ENCODE assay signal across 32 mouse cellular contexts in genomic region chr12:106284814-106285213, GRCm38 (mm10).
A peak's percentile ranks its signal among the peaks of the same experiment; 100 is the strongest.
DNase-seq lines count a peak whose midpoint lies in the region; ATAC-seq and TF ChIP-seq lines count a peak whose summit lies in the region.
"Had no signal": no experiment of that assay in that cellular context is flagged by ENCODE, and none has a peak within 500 bp of the region (broad histone marks: within the 10 kb centered on the region; RNA-seq: fewer than 3 reads in every experiment).

No protein-coding gene starts in this region.

- H3K4me3 ChIP-seq in megakaryocyte, embryonic 14.5 days (replicated peaks): peak overlapping the region; percentile 29
- no peak overlapping the region for H3K4me3 ChIP-seq in olfactory bulb, adult 2 months (ENCODE audit: insufficient read depth, low read depth, low read length)
- no peak overlapping the region for H3K4me3 ChIP-seq in midbrain, embryonic 15.5 days
- H3K4me3 ChIP-seq: embryonic facial prominence, embryonic 10.5 days; embryonic facial prominence, embryonic 13.5 days; erythroblast, embryonic 14.5 days; forebrain, embryonic 12.5 days; forebrain, embryonic 15.5 days; heart, adult 2 months; heart, embryonic 10.5 days; heart, embryonic 13.5 days had no signal

- peaks cover 84% of the 10 kb centered on the region for H3K9me3 ChIP-seq in megakaryocyte, embryonic 14.5 days
- H3K9me3 ChIP-seq in midbrain, embryonic 15.5 days: no peaks in the 10 kb centered on the region
- H3K9me3 ChIP-seq: embryonic facial prominence, embryonic 10.5 days; forebrain, embryonic 12.5 days; forebrain, embryonic 15.5 days; heart, embryonic 10.5 days had no signal

- no peak overlapping the region for H3K9ac ChIP-seq in midbrain, embryonic 15.5 days
- H3K9ac ChIP-seq: embryonic facial prominence, embryonic 13.5 days; forebrain, embryonic 12.5 days; forebrain, embryonic 15.5 days; heart, embryonic 13.5 days; hindbrain, embryonic 14.5 days had no signal

- no peaks in the 10 kb centered on the region for H3K27me3 ChIP-seq in megakaryocyte, embryonic 14.5 days (replicated peaks)
- no peaks in the 10 kb centered on the region for H3K27me3 ChIP-seq in midbrain, embryonic 15.5 days (replicated peaks)
- H3K27me3 ChIP-seq: CH12.LX; embryonic facial prominence, embryonic 13.5 days; forebrain, embryonic 12.5 days; forebrain, embryonic 15.5 days; heart, embryonic 13.5 days; Patski had no signal

- H3K4me1 ChIP-seq in megakaryocyte, embryonic 14.5 days: no peaks in the 10 kb centered on the region
- peaks cover 21% of the 10 kb centered on the region for H3K4me1 ChIP-seq in olfactory bulb, adult 2 months (ENCODE audit: control insufficient read depth, insufficient read depth, low read length)
- H3K4me1 ChIP-seq in midbrain, embryonic 15.5 days: no peaks in the 10 kb centered on the region
- H3K4me1 ChIP-seq: embryonic facial prominence, embryonic 10.5 days; embryonic facial prominence, embryonic 13.5 days; forebrain, embryonic 12.5 days; heart, embryonic 10.5 days; heart, embryonic 13.5 days had no signal

- TF ChIP-seq POLR2A in olfactory bulb, adult 2 months (IDR thresholded peaks at IDR 0.05; ENCODE audit: insufficient read depth, low read depth, low read length): no peak

- peak overlapping the region; percentile 38 for H3K27ac ChIP-seq in olfactory bulb, adult 2 months (ENCODE audit: insufficient read depth, low read depth, low read length)
- H3K27ac ChIP-seq in midbrain, embryonic 15.5 days: no peak overlapping the region
- H3K27ac ChIP-seq: embryonic facial prominence, embryonic 10.5 days; embryonic facial prominence, embryonic 13.5 days; forebrain, embryonic 12.5 days; forebrain, embryonic 15.5 days; heart, adult 2 months; heart, embryonic 10.5 days; heart, embryonic 13.5 days; hindbrain, embryonic 14.5 days; hindbrain, postnatal 0 days had no signal

- WGBS in olfactory bulb, adult 2 months: 47% methylated on average over 8 of the region's 8 CpGs
- WGBS in midbrain, embryonic 15.5 days: 87% methylated on average over 8 of the region's 8 CpGs

- DNase-seq in frontal cortex, postnatal 10 days (ENCODE audit: low spot score in 2 of 2): no peak
- peak; percentile 25 for DNase-seq in layer of hippocampus, adult 11-12 months (ENCODE audit: low spot score)
- no peak for DNase-seq in layer of hippocampus, postnatal 10 days (ENCODE audit: low spot score in 2 of 2)
- DNase-seq: adrenal gland, postnatal 14 days; B cell, adult 2 months; cerebellum, adult 11-12 months; cerebellum, adult 8-10 months; cerebellum, postnatal 10 days; cerebellum, postnatal 36 days; embryo, embryonic 11 days; gastrocnemius, postnatal 10 days; gastrocnemius, postnatal 36 days; heart, adult 2 months; heart, postnatal 14 days; heart, postnatal 4 days had no signal

- ATAC-seq in frontal cortex, adult (ENCODE audit: low TSS enrichment): peak; percentile 64; the same call in 1 of the 2 replicates
- ATAC-seq in megakaryocyte, adult 5-6 weeks (ENCODE audit: poor library complexity, severe bottlenecking): no peak
- ATAC-seq in midbrain, embryonic 15.5 days (replicated peaks): no peak
- ATAC-seq: forebrain, embryonic 15.5 days; hindbrain, postnatal 0 days; Patski had no signal

- no peak for TF ChIP-seq CTCF in olfactory bulb, adult 2 months (IDR thresholded peaks at IDR 0.05; ENCODE audit: insufficient read depth, low read depth, low read length)

- no peaks in the 10 kb centered on the region for H3K36me3 ChIP-seq in megakaryocyte, embryonic 14.5 days (replicated peaks; ENCODE audit: low read length)
- H3K36me3 ChIP-seq in midbrain, embryonic 15.5 days (replicated peaks): no peaks in the 10 kb centered on the region
- H3K36me3 ChIP-seq: embryonic facial prominence, embryonic 10.5 days; embryonic facial prominence, embryonic 13.5 days; forebrain, embryonic 12.5 days; forebrain, embryonic 15.5 days; G1E; heart, embryonic 10.5 days; heart, embryonic 13.5 days had no signal

- H3K4me2 ChIP-seq in midbrain, embryonic 15.5 days: no peak overlapping the region
- H3K4me2 ChIP-seq: embryonic facial prominence, embryonic 13.5 days; forebrain, embryonic 12.5 days; forebrain, embryonic 15.5 days; heart, embryonic 13.5 days; hindbrain, embryonic 14.5 days had no signal
